Mouse (Mus musculus): Measurements from ENCODE around the gene Entpd1.

DNA sequence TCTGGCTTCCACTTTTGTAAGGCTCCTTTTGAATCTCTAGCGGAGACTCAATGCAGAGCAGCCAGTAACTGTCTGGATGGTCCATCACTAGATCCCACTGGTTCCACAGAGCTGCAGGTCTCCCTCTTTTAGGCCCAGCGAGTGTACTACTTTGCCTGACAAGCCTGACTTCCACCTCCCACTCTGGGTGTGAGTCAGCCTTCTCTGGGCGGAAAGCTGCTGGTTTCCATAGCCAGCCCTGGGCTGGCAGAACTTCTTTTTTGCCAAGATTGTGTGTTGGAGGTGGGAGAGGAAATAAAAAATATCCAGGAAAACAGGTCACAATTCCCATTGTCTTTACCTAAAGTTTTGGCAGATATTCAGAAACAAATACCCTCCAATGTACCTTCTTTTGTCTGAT lies 17.9 kb downstream of the Entpd1 start:
- TF ChIP-seq CTCF (IDR thresholded peaks at IDR 0.05; ENCODE audit: low read depth, low read length), result no peak
- no peak for TF ChIP-seq POLR2A (IDR thresholded peaks at IDR 0.05; ENCODE audit: extremely low read depth, insufficient read depth, low read length)
